Mouse (Mus musculus) A20 (cell line): Measurements from ENCODE around the gene Cdc37.

Experiments used
- DNase-seq: peaks from one replicate; pipeline ENCODE4 v3.0.0-alpha.2; 2011; ENCODE audit warnings: low read depth, low spot score

Cdc37 gene

DNA sequence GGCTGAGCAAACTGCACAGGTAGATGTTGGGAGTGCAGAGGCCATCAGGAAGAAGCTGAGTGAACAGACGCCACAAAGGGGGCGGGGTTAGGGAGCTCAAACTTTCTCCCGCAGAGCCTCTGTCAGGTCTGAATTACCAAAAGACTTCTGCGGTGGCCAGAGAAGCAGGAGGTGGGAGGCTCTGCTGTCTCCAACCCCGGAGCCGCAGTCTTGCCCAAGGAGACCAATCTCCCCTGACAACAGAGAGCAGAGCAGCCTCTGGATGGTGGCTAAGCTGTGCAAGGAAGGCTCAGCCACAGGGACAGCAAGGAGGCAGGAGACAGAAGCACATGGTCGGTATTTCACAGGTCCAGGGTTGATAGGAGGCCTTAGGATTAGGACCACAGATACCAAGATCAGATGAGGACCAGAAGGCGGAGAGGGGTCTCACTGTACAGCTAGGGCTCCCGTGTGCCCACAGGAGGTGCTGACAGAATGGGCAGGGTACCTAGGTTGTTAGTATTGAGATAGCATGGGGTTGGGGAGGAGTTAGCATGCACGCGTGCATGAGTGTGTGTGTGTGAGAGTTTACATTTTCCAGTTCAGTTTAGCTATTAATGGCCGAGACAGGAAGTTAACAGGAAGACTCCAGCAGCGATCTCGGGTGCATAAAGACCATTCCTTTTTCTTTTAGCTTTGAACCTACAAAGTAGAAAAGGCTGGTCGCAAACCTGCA is 49.2 kb downstream of the Cdc37 start:
- DNase-seq: no peak

GRCm38 (mm10) chr9:21097793-21098192 is 52.0 kb downstream of the Cdc37 start:
- peak; percentile 30 for DNase-seq

DNA sequence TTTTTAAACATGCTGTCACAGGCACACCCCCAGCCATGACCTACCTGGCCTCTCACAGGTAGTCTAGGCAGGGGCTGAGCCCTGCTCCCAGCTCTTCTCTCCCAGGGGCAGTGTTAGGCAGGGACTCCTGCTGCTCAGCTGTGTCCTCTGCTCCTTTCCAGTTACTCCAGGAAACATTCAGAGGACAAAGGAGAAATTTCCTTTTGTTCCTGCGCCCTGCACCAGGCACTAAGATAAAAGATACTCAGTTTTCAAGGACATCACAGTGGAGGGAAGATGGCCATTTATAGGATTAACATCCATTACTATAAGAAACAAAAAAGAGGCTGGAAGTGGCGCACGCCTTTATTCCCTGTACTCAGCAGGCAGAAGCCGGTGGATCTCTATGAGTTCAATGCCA is 53.8 kb downstream of the Cdc37 start:
- no peak for DNase-seq

GRCm38 (mm10) chr9:21093423-21093822 is 56.4 kb downstream of the Cdc37 start:
- DNase-seq: no peak

DNA sequence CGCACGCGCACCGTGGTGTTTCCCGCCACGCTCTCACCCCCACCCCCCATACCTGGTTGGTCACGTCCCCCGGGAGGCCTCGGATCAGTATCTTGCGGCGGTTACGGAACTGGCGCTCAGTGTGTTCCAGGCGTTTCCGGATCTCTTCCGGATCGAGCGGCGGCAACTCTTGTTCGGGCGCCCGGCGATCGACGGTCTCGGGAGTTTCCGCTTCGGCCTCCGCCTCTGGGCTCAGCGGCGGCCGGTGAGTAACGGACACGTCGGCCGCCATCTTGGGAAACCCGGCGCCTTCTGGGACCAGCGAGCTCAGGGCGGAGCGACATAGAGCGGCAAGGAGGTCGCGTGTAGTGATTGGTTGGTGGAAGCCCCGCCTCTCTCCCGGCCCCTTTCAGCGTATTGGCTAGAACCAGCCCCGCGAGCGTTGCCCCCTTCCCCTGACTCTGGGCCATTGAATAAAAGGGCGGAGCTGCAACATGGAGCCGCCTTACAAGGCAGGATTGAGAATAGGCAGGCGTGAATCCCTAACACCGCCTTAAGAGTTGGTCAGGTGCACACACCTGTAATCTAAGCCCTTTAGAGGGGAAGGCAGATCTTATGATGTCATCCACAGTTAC is 58.0 kb downstream of the Cdc37 start, which contains the start of the genes Gm38431 and Raver1:
Gene Gm38431 (minus strand): TSS at position 291 of the 614 bp plus-strand sequence.
Gene Raver1 (minus strand): TSS at position 302 of the 614 bp plus-strand sequence.
- peak; percentile 94 for DNase-seq

DNA sequence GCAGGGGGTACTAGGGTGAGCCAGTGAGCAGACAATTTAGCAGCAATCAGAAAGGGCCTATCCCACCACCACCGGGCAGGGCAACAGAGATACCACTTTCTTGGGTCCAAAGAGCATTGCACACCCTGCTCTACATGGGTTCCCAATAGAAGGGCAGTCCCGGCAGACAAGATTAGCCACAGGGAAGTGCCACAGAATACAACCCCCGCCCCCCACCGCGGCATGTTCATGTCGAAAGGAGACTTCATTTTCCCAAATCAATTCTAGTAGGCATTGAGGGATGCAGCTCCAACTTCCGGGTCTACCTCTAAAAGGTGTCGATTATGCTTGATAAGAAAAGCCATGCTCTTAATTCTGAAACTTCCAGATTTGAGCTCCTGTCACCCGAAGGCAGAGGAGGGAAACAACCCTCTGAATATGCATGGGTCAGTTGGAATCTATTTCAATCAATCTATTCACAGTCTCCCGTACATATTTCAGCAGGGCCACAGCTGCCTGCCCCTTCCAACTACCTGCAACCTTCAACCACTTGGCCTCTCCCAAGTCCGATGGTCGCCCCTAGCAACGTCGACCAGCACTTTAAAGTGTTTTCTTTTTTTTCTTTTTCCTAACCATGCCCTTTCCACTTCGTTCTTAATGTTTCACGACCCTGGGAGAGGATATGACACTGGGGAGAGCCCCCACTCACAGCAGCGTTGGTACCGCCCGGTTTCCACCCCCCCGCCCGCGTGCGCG is 58.6 kb downstream of the Cdc37 start:
- no peak for DNase-seq

DNA sequence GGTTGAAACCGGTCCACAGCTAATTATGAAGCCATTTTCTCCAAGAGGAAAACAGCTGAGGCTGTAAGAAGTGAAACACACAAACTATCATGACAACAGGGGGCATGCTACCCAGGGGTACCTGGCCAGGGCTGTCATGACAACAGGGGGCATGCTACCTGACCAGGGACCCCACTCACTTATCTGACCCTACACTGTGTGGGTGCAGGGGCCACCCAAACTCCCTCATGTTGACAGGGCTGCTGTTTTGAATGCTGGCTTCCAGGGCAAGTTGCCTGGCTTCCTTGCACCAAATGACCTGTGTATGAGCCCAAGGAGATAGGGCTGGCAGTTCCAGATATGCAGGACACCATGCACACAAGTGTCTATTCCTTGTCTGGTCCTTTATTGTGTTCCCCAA is 59.2 kb downstream of the Cdc37 start:
- DNase-seq: no peak

DNA sequence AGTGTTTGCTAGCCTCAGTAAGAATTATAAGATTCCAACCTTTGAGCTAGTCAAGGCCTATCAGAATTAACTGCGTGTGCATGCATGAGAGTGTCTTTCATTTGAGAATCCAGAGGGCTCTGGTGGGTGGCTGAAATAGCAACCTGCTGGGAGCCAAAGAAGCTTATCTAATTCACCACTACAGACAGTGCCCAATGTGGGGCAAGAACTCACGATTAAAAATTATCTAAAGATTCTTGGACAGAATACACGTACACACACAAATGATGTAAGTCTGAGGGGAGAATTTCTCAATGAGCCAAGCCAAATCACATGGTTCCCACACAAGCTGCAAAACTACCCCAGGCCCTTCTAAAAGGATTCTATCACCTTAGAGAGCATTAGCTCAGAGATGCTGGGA is 66.5 kb downstream of the Cdc37 start:
- no peak for DNase-seq
